Mouse (Mus musculus) embryonic facial prominence, embryonic 10.5 days (tissue): ENCODE results near the gene Ipo7. TPM values are rescaled to one million over a fixed set of nuclear protein-coding genes. Genes with fewer than 3 reads are reported as not detected.
A peak's percentile ranks its signal among the peaks of the same experiment; 100 is the strongest.

Experiments
- DNase-seq: peaks from one replicate; pipeline ENCODE4 v3.0.0-alpha.2; 2017; ENCODE audit warnings: low spot score
- H3K27ac ChIP-seq: fragments of 300-500 bp; sonication (generic); replicated peaks from 2 replicates; pipeline ENCODE4 v1.5.1; 2016; ENCODE audit warnings: mild to moderate bottlenecking
- H3K27me3 ChIP-seq: fragments of 300-500 bp; sonication (generic); replicated peaks from 2 replicates; pipeline ENCODE4 v1.6.1; 2016; ENCODE audit warnings: low read depth, mild to moderate bottlenecking; ENCODE audit not compliant: poor library complexity, severe bottlenecking
- H3K36me3 ChIP-seq: fragments of 300-500 bp; sonication (generic); replicated peaks from 2 replicates; pipeline ENCODE4 v1.6.1; 2016; ENCODE audit warnings: mild to moderate bottlenecking, moderate library complexity
- H3K4me1 ChIP-seq: fragments of 300-500 bp; sonication (generic); 2 replicates; pipeline ENCODE4 v1.6.1; 2016
- H3K4me3 ChIP-seq: fragments of 300-500 bp; sonication (generic); 2 replicates; pipeline ENCODE4 v1.5.1; 2016; ENCODE audit warnings: mild to moderate bottlenecking, moderate library complexity
- H3K9me3 ChIP-seq: fragments of 300-500 bp; sonication (generic); 2 replicates; pipeline ENCODE4 v1.6.1; 2016; ENCODE audit warnings: mild to moderate bottlenecking
- WGBS: fragments of 180-500 bp; shearing (Covaris S2); methylation state at CpG from one replicate; pipeline ENCODE4 v1.1.7; 2016; 5-methylcytosine and 5-hydroxymethylcytosine counted together
- polyA plus RNA-seq: library from polyadenylated mRNA; unstranded; fragments of >200 nt; fragmentation: Nextera tagmentation; extraction: Ambion mirVana; gene quantifications from 2 replicates; pipeline ENCODE4 v1.2.1, GENCODE M21; 2016

The Ipo7 gene
- polyA plus RNA-seq, 1 experiment from 2014 or later = 57.0 TPM

DNA sequence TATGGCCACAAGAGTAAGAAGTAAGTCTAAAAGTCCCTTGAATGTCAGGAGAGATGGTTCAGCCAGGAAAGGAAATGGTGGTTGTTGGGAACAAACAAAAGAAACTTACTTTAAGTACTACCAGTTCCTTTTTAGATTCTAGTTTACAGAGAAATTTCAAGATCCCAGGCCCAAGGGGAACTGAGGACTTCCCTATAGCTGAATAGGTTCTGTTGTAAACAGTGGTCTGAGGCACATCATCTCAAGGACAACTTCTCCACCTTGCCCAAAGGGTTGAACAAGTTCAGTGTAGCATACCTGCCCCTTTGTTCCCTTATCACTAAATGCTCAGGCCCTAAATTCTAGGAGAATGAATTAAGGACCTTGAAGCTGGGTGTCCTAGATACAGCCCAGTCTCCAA, 16.0 kb upstream of the Ipo7 start:
- Histone ChIP-seq H3K36me3 (no peaks in the 10 kb centered on the region), H3K27ac (no peak overlapping the region), H3K27me3 (peaks cover 5% of the 10 kb centered on the region; the same call in 1 of the 2 replicates), H3K4me1 (peaks cover 7% of the 10 kb centered on the region), H3K4me3 (no peak overlapping the region), H3K9me3 (no peaks in the 10 kb centered on the region)
- no peak for DNase-seq

GRCm38 (mm10) chr7:110002968-110003367, 15.1 kb upstream of the Ipo7 start:
- DNase-seq = peak; percentile 68
- 18% methylated on average over 20 of the region's 20 CpGs for WGBS
- Histone ChIP-seq H3K4me1 (peaks cover 7% of the 10 kb centered on the region), H3K27me3 (peaks cover 5% of the 10 kb centered on the region; the same call in 1 of the 2 replicates), H3K36me3 (no peaks in the 10 kb centered on the region), H3K4me3 (peak overlapping the region; percentile 41), H3K9me3 (no peaks in the 10 kb centered on the region), H3K27ac (peak overlapping the region; percentile 19; the same call in 1 of the 2 replicates)

DNA sequence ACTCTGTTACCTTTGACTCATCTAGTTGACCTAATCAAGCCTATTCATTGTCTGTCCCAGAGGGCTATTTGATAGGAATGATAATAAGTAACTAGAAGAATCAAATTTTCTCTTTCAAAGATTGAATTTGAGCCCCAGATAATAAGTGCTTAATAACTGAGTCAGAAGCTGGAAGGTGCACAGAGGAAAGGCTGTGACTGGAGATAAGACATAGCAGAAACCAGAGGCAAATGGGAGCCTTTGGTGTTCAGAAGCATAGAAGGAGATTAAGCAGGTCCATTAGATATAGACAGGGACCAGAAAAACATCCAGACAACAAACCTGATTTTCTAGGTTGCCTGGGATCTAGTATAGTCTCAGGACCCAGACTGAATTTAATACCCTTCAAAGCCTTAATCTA, 12.1 kb upstream of the Ipo7 start:
- Histone ChIP-seq H3K36me3 (no peaks in the 10 kb centered on the region), H3K4me3 (no peak overlapping the region), H3K4me1 (peaks cover 7% of the 10 kb centered on the region)

GRCm38 (mm10) chr7:110006471-110007195, 11.4 kb upstream of the Ipo7 start:
- Histone ChIP-seq H3K27ac (no peak overlapping the region), H3K9me3 (no peaks in the 10 kb centered on the region), H3K4me1 (peaks cover 7% of the 10 kb centered on the region), H3K27me3 (peaks cover 5% of the 10 kb centered on the region; the same call in 1 of the 2 replicates), H3K4me3 (no peak overlapping the region), H3K36me3 (no peaks in the 10 kb centered on the region)
- DNase-seq = no peak
- WGBS = 75% methylated on average over 5 of the region's 5 CpGs

More for the DNA sequence above, 12.1 kb upstream of the Ipo7 start:
- Histone ChIP-seq H3K27ac (no peak overlapping the region), H3K9me3 (no peaks in the 10 kb centered on the region), H3K27me3 (peaks cover 5% of the 10 kb centered on the region; the same call in 1 of the 2 replicates)
- no peak for DNase-seq

GRCm38 (mm10) chr7:110008513-110008912, 9.6 kb upstream of the Ipo7 start:
- H3K4me3 ChIP-seq = no peak overlapping the region
- H3K4me1 ChIP-seq = no peaks in the 10 kb centered on the region
- no peaks in the 10 kb centered on the region for H3K27me3 ChIP-seq
- no peak overlapping the region for H3K27ac ChIP-seq
- no peaks in the 10 kb centered on the region for H3K9me3 ChIP-seq
- no peaks in the 10 kb centered on the region for H3K36me3 ChIP-seq
- WGBS = 93% methylated on average over 1 of the region's 1 CpGs
- DNase-seq = no peak

DNA sequence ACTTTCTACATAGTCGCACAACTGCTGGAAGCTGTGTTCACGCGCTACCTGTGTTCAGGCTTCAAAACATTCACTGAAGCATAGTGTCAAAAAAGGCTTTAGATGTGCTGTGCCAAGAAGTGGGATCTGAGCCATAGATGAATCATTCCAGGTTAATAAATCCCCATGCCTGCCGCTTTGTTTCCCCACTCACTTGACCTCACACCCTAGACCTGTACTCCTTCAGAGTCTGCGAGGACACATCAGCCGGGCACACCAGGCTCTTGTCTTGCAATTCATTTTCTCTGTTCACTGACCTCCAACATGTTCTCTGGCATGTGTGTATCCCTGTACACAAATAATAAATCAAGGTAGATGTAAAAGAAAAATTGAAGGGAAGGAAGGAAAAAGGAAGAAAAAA, 9.0 kb upstream of the Ipo7 start:
- H3K9me3 ChIP-seq = no peaks in the 10 kb centered on the region
- no peaks in the 10 kb centered on the region for H3K4me1 ChIP-seq
- no peaks in the 10 kb centered on the region for H3K36me3 ChIP-seq
- no peak overlapping the region for H3K27ac ChIP-seq
- no peak overlapping the region for H3K4me3 ChIP-seq
- DNase-seq = no peak
- 92% methylated on average over 6 of the region's 6 CpGs for WGBS
- H3K27me3 ChIP-seq = no peaks in the 10 kb centered on the region

GRCm38 (mm10) chr7:110011417-110011816, 6.7 kb upstream of the Ipo7 start:
- Histone ChIP-seq H3K27me3 (no peaks in the 10 kb centered on the region), H3K27ac (no peak overlapping the region), H3K4me3 (no peak overlapping the region), H3K4me1 (no peaks in the 10 kb centered on the region), H3K9me3 (no peaks in the 10 kb centered on the region), H3K36me3 (no peaks in the 10 kb centered on the region)
- whole genome bisulfite sequencing = 56% methylated on average over 1 of the region's 1 CpGs
- DNase-seq = no peak

- Histone ChIP-seq H3K36me3 (no peaks in the 10 kb centered on the region), H3K27ac (no peak overlapping the region), H3K4me1 (0 out of 2 replicates have a peak, but pooled peaks cover 5% of the 10 kb centered on the region), H3K4me3 (no peak overlapping the region), H3K27me3 (no peaks in the 10 kb centered on the region), H3K9me3 (no peaks in the 10 kb centered on the region)
- 80% methylated on average over 5 of the region's 5 CpGs for WGBS
- DNase-seq = no peak
These were observed 3.8 kb upstream of the Ipo7 start for GRCm38 (mm10) chr7:110014272-110014671.

DNA sequence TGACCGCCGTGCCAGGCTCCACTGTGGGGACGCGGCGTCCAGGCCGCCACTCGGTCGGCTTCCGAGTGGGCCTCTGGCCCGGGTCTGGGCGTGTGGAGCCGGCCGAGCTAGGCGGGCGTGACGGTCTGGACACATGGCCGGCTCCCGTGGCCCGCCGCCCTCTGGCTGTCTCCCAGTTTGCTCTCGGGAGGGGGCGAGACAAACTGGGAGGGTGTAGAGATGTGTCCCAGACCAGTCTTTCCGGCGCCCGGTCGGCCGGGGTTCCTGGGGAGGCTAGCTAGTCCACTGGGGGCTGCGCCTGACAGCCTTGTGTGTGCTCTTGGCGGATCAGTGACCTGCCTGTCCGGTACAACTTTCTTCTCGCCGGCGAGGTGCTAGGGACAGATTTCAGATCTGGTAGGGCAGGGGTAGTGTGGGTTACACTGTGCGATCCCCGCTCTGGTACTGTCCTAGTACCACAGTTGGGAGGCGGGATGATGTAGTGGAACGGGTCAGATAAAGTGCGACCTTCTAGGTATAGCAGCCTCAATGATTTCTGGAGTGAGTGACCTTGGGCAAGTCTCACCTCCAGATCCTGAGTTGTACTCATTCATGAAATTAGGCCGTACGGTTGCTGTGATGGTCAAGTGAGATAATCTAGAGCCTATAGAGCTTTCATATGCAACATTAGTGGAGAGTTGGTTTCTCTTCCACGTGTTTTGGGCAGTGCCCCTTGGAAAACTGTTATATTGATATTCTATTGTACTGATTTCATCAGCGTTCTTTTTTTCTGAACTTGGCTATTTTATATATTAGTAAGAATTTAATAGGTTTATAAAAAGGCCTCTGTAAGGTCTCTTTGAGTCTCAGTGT, 783 bp downstream of the Ipo7 start:
- H3K27me3 ChIP-seq = no peaks in the 10 kb centered on the region
- peaks cover 14% of the 10 kb centered on the region for H3K4me1 ChIP-seq
- H3K4me3 ChIP-seq = peak overlapping the region; percentile 97
- peaks cover 28% of the 10 kb centered on the region for H3K36me3 ChIP-seq
- under 1% methylated on average over 42 of the region's 42 CpGs for WGBS
- DNase-seq = no peak
- H3K9me3 ChIP-seq = no peaks in the 10 kb centered on the region
- peak overlapping the region; percentile 95 for H3K27ac ChIP-seq

DNA sequence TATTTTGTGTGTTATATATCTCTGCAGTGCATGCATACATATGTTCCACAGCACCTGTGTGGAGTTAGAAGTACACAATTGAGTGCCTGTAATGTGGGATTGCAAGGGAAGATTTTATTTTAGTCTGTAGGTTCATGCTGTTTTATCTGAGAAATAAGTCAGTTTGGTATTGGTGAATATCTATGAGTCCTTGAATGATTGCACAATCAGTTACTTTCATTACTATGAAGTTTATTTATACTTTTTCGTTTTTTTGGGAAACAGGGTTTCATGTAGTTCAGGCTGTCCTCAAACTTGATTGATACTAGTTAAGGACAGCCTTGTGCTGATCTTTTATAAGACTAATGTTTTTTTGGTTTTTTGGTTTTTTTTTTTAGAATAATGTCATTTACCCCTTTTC, 5.5 kb downstream of the Ipo7 start:
- peaks cover 14% of the 10 kb centered on the region for H3K4me1 ChIP-seq
- H3K27ac ChIP-seq = no peak overlapping the region
- no peaks in the 10 kb centered on the region for H3K27me3 ChIP-seq
- 84% methylated on average over 1 of the region's 1 CpGs for WGBS
- H3K4me3 ChIP-seq = no peak overlapping the region
- H3K36me3 ChIP-seq = peaks cover 65% of the 10 kb centered on the region
- peaks cover 7% of the 10 kb centered on the region; the same call in 1 of the 2 replicates for H3K9me3 ChIP-seq
- no peak for DNase-seq

- H3K4me1 ChIP-seq = no peaks in the 10 kb centered on the region
- no peaks in the 10 kb centered on the region for H3K27me3 ChIP-seq
- WGBS = 86% methylated on average over 2 of the region's 2 CpGs
- H3K27ac ChIP-seq = no peak overlapping the region
- H3K9me3 ChIP-seq = peaks cover 7% of the 10 kb centered on the region; the same call in 1 of the 2 replicates
- peaks cover 90% of the 10 kb centered on the region for H3K36me3 ChIP-seq
- DNase-seq = no peak
- no peak overlapping the region for H3K4me3 ChIP-seq
These were observed 8.5 kb downstream of the Ipo7 start for GRCm38 (mm10) chr7:110026594-110026993.

DNA sequence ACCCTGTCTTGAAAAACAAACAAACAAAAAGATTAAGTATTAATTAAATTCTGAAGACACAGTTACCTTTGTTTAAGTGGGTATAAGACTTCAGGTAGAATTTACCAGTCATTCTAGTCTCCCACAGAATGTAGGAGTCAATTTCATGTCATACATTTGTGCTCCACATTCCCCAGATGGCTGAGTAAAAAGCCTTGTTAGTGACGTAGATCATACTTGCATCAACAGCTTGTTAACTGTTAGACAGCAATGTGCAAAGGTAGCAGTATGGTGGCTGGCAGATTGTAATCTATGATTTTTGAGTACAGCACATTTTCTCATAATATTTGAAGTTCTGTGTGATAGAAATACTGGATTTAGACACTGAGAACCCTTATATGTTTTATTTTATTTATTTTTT, 10.8 kb downstream of the Ipo7 start:
- H3K9me3 ChIP-seq = peaks cover 7% of the 10 kb centered on the region; the same call in 1 of the 2 replicates
- DNase-seq = no peak
- H3K27me3 ChIP-seq = no peaks in the 10 kb centered on the region
- WGBS = 86% methylated on average over 1 of the region's 1 CpGs
- H3K27ac ChIP-seq = no peak overlapping the region
- no peaks in the 10 kb centered on the region for H3K4me1 ChIP-seq
- H3K36me3 ChIP-seq = peaks cover 91% of the 10 kb centered on the region
- H3K4me3 ChIP-seq = no peak overlapping the region

- Histone ChIP-seq H3K27me3 (no peaks in the 10 kb centered on the region), H3K4me3 (no peak overlapping the region), H3K4me1 (no peaks in the 10 kb centered on the region), H3K27ac (no peak overlapping the region), H3K9me3 (no peaks in the 10 kb centered on the region), H3K36me3 (peaks cover 91% of the 10 kb centered on the region)
- WGBS = 91% methylated on average over 3 of the region's 3 CpGs
- DNase-seq = no peak
These were observed 12.3 kb downstream of the Ipo7 start for GRCm38 (mm10) chr7:110030342-110030741.
